Mouse (Mus musculus) cortical plate, adult 2 months (tissue): Measurements from ENCODE around the gene Armc3. TPM values are rescaled to one million over a fixed set of nuclear protein-coding genes. Genes with fewer than 3 reads are reported as not detected.
A peak's percentile ranks its signal among the peaks of the same experiment; 100 is the strongest.

Experiments
- H3K27ac ChIP-seq: fragments of 200-500 bp; 2 replicates; pipeline ENCODE4 v1.5.1; 2012; ENCODE audit warnings: low read length, control low read depth, inconsistent platforms; ENCODE audit not compliant: insufficient read depth
- H3K4me1 ChIP-seq: fragments of 200-500 bp; 2 replicates; pipeline ENCODE4 v1.6.1; 2011; ENCODE audit warnings: low read length; ENCODE audit not compliant: control insufficient read depth, insufficient read depth
- H3K4me3 ChIP-seq: fragments of 200-500 bp; 2 replicates; pipeline ENCODE4 v1.5.1; 2011; ENCODE audit warnings: mild to moderate bottlenecking, low read length, control low read depth; ENCODE audit not compliant: insufficient read depth
- CTCF ChIP-seq: fragments of 200-500 bp; IDR thresholded peaks from 2 replicates; pipeline ENCODE4 v1.5.1; 2011; ENCODE audit warnings: mild to moderate bottlenecking, control low read depth, low read length; ENCODE audit not compliant: insufficient read depth; ENCODE audit errors: extremely low read depth
- POLR2A ChIP-seq: fragments of 200-500 bp; IDR thresholded peaks from 2 replicates; pipeline ENCODE4 v1.6.1; 2011; ENCODE audit warnings: mild to moderate bottlenecking, low read length, control low read depth; ENCODE audit not compliant: insufficient read depth; ENCODE audit errors: extremely low read depth
- polyA plus RNA-seq: library from polyadenylated mRNA; depleted of rRNA; stranded (reverse); fragments of >200 nt; gene quantifications from 2 replicates; pipeline ENCODE4 v1.2.3, GENCODE M21; 2012; rRNA removed

Armc3 gene
- 0.25 TPM in 2 replicates for polyA plus RNA-seq

- Histone ChIP-seq H3K4me1 (no peaks in the 10 kb centered on the region), H3K27ac (no peak within 1 kb of the TSS), H3K4me3 (peak within 1 kb of the TSS; percentile 26)
- TF ChIP-seq CTCF (no peak), POLR2A (0 out of 2 replicates have a peak, but pooled peaks have one; percentile 28)
Observed at GRCm38 (mm10) chr2:19198452-19199365, at the start of gene Armc3. Armc3 (plus strand) TSS chr2:19199302.

- Histone ChIP-seq H3K4me3 (no peak overlapping the region), H3K27ac (no peak overlapping the region), H3K4me1 (no peaks in the 10 kb centered on the region; the same call in 1 of the 2 replicates)
- TF ChIP-seq CTCF (no peak), POLR2A (no peak)
Observed at GRCm38 (mm10) chr2:19152687-19153086, 46.4 kb upstream of the Armc3 start.

- no peaks in the 10 kb centered on the region for H3K4me1 ChIP-seq
- no peak overlapping the region for H3K27ac ChIP-seq
- no peak for TF ChIP-seq POLR2A
- TF ChIP-seq CTCF = peak; percentile 32; the same call in 1 of the 2 replicates
- H3K4me3 ChIP-seq = no peak overlapping the region
Observed at GRCm38 (mm10) chr2:19156176-19156575, 42.9 kb upstream of the Armc3 start.

- no peak for TF ChIP-seq POLR2A
- H3K4me3 ChIP-seq = no peak overlapping the region
- no peaks in the 10 kb centered on the region for H3K4me1 ChIP-seq
- H3K27ac ChIP-seq = no peak overlapping the region
Observed at GRCm38 (mm10) chr2:19159539-19159938, 39.6 kb upstream of the Armc3 start.

- no peaks in the 10 kb centered on the region for H3K4me1 ChIP-seq
- TF ChIP-seq POLR2A = no peak
- no peak for TF ChIP-seq CTCF
- H3K27ac ChIP-seq = no peak overlapping the region
- H3K4me3 ChIP-seq = no peak overlapping the region
Observed at GRCm38 (mm10) chr2:19160368-19161114, 38.6 kb upstream of the Armc3 start.

GRCm38 (mm10) chr2:19164234-19164633 is 34.9 kb upstream of the Armc3 start:
- no peaks in the 10 kb centered on the region for H3K4me1 ChIP-seq
- TF ChIP-seq POLR2A = no peak
- no peak for TF ChIP-seq CTCF
- no peak overlapping the region for H3K4me3 ChIP-seq
- no peak overlapping the region for H3K27ac ChIP-seq

GRCm38 (mm10) chr2:19176827-19177236 is 22.3 kb upstream of the Armc3 start:
- no peak for TF ChIP-seq POLR2A
- no peak for TF ChIP-seq CTCF

GRCm38 (mm10) chr2:19199366-19199853 is 308 bp downstream of the Armc3 start:
- TF ChIP-seq CTCF (no peak), POLR2A (no peak)
- Histone ChIP-seq H3K27ac (no peak overlapping the region), H3K4me1 (no peaks in the 10 kb centered on the region), H3K4me3 (peak overlapping the region; percentile 26)

More at GRCm38 (mm10) chr2:19176827-19177236, 22.3 kb upstream of the Armc3 start:
- Histone ChIP-seq H3K4me1 (no peaks in the 10 kb centered on the region), H3K27ac (no peak overlapping the region), H3K4me3 (no peak overlapping the region)

- Histone ChIP-seq H3K4me1 (no peaks in the 10 kb centered on the region), H3K4me3 (no peak overlapping the region), H3K27ac (no peak overlapping the region)
- TF ChIP-seq POLR2A (no peak), CTCF (no peak)
Observed at GRCm38 (mm10) chr2:19200112-19200511, 1.0 kb downstream of the Armc3 start.

GRCm38 (mm10) chr2:19201682-19202081 is 2.6 kb downstream of the Armc3 start:
- TF ChIP-seq POLR2A = no peak
- no peak for TF ChIP-seq CTCF
- Histone ChIP-seq H3K4me1 (no peaks in the 10 kb centered on the region), H3K4me3 (no peak overlapping the region), H3K27ac (no peak overlapping the region)
